Mouse (Mus musculus): Measurements from ENCODE around the gene Fpgs.

- TF ChIP-seq CTCF (IDR thresholded peaks at IDR 0.05; ENCODE audit: extremely low read depth, insufficient read length, insufficient replicate concordance, low read depth, low read length) (no peak), POLR2A (IDR thresholded peaks at IDR 0.05; ENCODE audit: low read depth, low read length) (no peak)
These were observed 37.6 kb upstream of the Fpgs start for GRCm38 (mm10) chr2:32741273-32742172.

Data from small intestine, adult 2 months (tissue).